Mouse (Mus musculus) granulocyte monocyte progenitor cell, adult 5-6 weeks (primary cell): ENCODE measurements around the gene Map7. TPM values are rescaled to one million over a fixed set of nuclear protein-coding genes. Genes with fewer than 3 reads are reported as not detected.
A peak's percentile ranks its signal among the peaks of the same experiment; 100 is the strongest.

Experiments
- ATAC-seq: replicated peaks from 2 replicates; pipeline ENCODE4 v1.8.0; 2016; ENCODE audit warnings: mild to moderate bottlenecking, moderate TSS enrichment, inconsistent platforms; ENCODE audit not compliant: poor library complexity, severe bottlenecking
- total RNA-seq, 2 experiments: library from RNA; stranded (forward) in 1 of 2; stranded (reverse) in 1 of 2; fragments of 200-712, 200-1000 nt in 1 of 2; fragments of >200 nt in 1 of 2; fragmentation: Nextera tagmentation in 1 of 2; gene quantifications; 2 replicates each; pipeline ENCODE4 v1.2.3; 2014 to 2017

Map7 gene
- total RNA-seq, 2 experiments from 2014 or later, result 22.4 to 22.6 TPM

- ATAC-seq, result no peak
Observed at GRCm38 (mm10) chr10:20149835-20150355, 1.6 kb downstream of the Map7 start.

- no peak for ATAC-seq
Observed at GRCm38 (mm10) chr10:20152131-20152530, 3.9 kb downstream of the Map7 start.

- ATAC-seq, result no peak
Observed at GRCm38 (mm10) chr10:20153507-20153906, 5.2 kb downstream of the Map7 start.

DNA sequence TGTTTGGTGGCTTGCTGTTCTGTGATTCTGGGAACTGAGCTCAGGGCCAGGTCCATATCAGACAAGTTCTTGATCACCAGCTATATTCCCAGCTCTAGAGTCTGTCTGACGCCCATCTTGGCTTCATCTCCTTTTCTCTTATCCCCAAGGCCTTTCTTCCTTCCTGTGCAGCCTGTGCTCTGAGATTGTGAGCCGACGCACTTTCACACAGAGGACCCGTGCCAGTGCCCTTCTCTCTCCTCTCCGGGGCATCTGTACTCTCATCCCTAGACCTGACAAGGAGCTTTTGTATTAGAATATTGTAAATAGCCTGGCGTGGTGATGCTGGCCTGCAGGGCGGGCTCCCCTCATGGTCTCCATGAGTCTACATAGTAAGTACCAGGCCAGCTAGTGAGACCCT lies 7.1 kb downstream of the Map7 start:
- ATAC-seq, result peak; percentile 20; the same call in 1 of the 2 replicates

DNA sequence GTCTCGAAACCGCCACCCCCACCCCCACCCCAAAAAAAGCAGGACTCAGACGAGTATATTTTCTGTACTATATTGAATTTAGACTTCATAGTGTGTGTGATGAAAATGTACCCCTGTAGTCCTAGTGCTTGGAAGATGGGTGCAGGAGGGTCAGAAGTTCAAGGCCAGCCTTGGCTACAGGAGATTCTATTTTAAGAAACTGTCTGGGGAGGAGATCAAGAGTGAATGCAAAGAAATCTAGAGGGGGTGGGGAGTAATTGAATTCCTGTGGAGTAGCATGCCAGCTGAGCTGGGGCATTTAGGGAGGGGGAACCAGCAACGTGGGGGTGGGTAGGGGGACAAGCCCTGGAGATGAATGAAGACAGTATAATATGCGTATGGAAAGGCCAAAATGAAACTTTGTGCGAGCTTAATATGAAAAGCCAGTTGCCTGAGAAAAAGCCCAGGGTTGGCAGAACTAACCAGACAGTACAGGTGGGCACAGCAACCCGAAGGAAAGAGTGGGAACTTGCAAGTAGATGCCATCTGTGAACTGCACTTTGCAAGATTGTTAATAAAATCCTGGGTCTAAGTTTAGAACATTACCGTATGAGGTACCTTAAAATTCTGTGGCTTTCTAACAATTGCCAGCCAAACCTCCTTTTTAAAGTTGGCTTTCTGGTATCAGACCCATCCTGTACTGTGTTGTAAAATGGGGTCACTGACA lies 8.9 kb downstream of the Map7 start:
- no peak for ATAC-seq

DNA sequence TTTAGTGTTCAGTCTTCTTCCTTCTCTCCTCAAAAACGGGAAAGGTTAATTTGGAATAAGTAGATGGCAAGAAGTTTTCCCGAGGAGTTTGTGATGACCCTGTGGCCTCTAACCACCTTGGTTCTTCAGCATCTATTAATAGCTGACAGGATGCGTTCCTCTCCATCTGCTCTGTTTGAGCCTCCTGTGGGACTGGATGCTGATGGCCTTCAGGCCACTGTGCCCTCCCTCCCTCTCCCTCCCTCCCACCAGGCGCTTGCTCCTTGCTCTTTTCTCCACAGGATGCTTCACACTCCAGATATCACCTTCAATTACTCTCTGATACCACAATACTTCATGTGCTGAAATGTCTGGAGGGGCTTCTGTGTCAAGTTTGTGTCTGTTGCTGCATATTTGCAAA lies 10.5 kb downstream of the Map7 start:
- no peak for ATAC-seq

DNA sequence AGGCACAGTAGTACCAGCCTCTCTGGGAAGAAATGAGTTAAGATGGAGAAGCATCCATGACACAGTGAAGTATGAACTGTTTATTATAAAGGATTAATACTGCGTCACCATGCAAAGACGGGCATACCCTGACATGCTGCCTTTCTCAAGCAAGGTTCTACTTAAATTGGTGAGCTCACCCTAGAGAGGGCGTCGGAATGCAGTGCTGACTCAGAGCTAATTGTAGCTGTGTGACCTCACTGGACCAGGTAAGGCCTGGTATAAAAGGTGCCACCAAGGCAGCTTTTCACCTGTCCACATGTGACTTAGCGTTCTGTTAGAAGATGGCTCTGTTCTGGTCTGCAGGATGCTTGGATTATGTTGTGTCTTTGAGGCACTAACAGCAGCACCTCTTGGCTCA lies 11.0 kb downstream of the Map7 start:
- no peak for ATAC-seq

GRCm38 (mm10) chr10:20160914-20161313 lies 12.6 kb downstream of the Map7 start:
- ATAC-seq, result no peak

DNA sequence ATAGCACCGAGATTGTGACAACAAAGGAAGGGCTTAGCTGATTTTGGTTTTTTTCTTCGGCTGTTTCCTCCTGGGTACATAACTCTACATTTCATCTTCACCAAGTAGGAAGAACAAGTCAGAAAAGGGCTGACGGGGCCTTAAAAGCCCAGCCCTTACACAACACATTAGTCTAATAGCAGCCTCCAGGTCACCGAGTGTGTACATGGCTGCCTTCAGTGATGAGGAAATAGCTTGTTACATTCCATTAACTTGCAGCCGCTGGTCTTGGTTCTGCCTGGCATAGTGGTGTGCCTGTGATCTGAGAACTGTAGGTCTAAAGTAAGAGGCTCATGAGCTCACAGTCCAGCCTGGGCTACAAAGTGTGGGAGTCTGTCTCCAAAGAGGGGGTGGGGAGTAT lies 16.5 kb downstream of the Map7 start:
- peak; percentile 36 for ATAC-seq

DNA sequence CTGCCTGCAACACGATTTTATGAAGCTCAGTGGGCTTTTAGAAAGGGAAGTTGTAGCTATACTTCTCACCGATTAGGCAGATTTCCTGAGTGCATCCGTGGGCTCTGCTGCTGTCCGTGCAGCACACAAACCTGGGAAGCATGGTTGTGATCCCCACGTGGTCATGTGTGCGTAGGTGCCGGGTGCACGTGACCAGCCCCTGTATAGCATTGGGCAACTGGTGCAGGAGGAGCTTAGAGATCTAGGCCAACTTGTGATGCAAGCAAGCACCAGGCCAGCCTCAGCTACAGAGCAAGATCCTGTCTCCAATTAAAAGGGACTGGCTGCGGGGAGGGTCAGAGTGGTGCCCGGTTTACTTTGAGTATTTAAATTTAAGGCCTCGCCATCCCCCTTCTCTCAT lies 18.5 kb downstream of the Map7 start:
- peak; percentile 80 for ATAC-seq

DNA sequence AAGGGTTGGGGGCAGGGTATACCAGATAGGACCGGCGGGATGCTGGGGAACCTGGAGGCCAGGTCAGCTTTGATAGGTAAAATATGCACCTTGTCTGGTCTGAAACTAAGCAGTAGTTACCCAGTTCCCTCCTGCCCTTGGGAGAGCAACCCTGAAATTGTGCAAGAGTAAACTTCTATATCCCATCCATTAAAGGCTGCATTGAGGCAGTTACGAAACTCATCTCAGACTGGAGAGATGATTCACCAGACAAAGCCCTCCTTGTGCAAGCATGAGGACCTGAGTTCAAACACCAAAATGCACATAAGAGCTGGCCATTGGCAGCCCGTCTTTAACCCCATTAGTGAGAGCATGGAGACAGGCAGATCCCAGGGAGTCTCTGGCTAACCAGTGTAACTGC lies 19.2 kb downstream of the Map7 start:
- ATAC-seq, result peak; percentile 70

DNA sequence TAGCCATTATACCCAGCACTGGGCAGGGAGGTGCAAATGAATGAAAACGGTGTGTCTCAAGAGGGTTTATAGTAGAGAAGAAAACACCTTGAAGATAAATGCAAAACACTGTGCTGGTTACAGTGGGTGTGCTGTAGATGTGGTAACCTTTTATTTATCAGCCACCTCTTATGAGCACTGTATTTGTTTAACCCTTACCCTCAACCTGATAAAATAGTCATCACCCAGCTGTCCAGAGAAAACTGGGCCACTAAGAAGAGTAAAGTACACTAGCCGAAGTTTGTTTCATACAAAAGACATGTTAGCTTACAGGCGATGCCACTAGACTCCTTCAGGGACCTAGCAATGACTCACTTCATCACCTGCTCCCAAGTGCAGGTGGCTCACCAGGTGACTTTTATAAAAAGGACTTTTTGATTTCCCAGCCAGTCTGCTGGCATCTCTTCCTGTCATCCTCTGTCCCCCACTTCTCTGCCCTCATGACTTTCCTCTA lies 21.0 kb downstream of the Map7 start:
- no peak for ATAC-seq

- no peak for ATAC-seq
Observed at GRCm38 (mm10) chr10:20169927-20170604, 21.8 kb downstream of the Map7 start.

- ATAC-seq, result peak; percentile 62
Observed at GRCm38 (mm10) chr10:20170605-20171088, 22.4 kb downstream of the Map7 start.

DNA sequence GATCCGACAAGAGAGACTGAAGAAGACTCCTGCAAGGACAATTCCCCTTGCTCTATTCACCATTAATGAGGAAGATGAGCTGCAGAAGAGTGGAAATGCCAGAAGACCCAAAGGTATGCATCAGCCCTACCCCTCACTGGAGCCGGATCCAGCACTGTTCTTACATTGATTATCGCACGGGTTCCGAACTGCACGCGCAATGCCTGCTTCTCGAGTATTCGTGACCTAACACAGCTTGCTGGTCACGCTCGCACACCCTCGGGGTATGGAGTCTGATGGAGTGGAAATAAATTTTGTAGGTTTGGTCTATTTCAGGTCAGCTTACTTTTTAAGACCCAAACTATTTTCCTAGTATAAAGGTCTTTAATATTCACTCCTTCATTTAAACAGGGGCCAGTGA lies 22.9 kb downstream of the Map7 start:
- no peak for ATAC-seq

GRCm38 (mm10) chr10:20171756-20172155 lies 23.5 kb downstream of the Map7 start:
- ATAC-seq, result no peak

GRCm38 (mm10) chr10:20173733-20174132 lies 25.5 kb downstream of the Map7 start:
- no peak for ATAC-seq

DNA sequence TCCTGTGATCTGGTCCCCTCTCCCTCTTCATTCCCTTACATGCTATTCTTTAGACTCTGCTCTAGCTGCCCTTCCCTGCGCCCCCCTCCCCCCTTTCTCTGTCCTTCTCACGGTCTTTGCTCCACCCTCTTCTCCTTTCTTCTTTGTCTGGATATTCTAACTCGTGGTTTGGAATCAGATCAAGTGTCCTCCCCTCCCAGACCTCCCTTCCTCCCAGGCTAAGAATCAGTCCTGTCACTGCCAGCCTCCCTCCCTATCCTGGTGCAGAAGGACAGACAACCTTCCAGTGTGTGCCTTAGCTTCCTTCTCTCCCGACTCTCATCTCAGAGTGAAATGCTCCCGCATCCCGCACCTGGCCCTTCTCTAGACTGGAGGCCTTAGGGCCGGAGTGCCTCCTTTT lies 27.8 kb downstream of the Map7 start:
- ATAC-seq, result no peak; the same call in 1 of the 2 replicates

GRCm38 (mm10) chr10:20178807-20179605 lies 30.7 kb downstream of the Map7 start:
- ATAC-seq, result no peak

- ATAC-seq, result peak; percentile 43
Observed at GRCm38 (mm10) chr10:20181198-20181597, 32.9 kb downstream of the Map7 start.
